Mouse (Mus musculus): Measurements from ENCODE around the gene Ppp1r16b. TPM values are rescaled to one million over a fixed set of nuclear protein-coding genes. Genes with fewer than 3 reads are reported as not detected.

Ppp1r16b gene
- polyA plus RNA-seq, 1 experiment from 2014 or later, result 8.7 TPM

- WGBS, result 50% methylated on average over 7 of the region's 7 CpGs
- H3K9ac ChIP-seq (replicated peaks), result no peak overlapping the region
- no peaks in the 10 kb centered on the region for H3K27me3 ChIP-seq
- no peaks in the 10 kb centered on the region for H3K4me1 ChIP-seq (replicated peaks)
- no peak overlapping the region for H3K4me2 ChIP-seq (replicated peaks)
- no peaks in the 10 kb centered on the region for H3K9me3 ChIP-seq
- H3K36me3 ChIP-seq, result no peaks in the 10 kb centered on the region
- H3K4me3 ChIP-seq (replicated peaks), result no peak overlapping the region
- H3K27ac ChIP-seq, result no peak overlapping the region
- peak; percentile 37; the same call in 1 of the 2 replicates for ATAC-seq
Measured at GRCm38 (mm10) chr2:158651159-158651908, 13.9 kb upstream of the Ppp1r16b start.

- peak; percentile 72; the same call in 1 of the 2 replicates for ATAC-seq
- Histone ChIP-seq H3K9me3 (no peaks in the 10 kb centered on the region), H3K4me1 (replicated peaks) (no peaks in the 10 kb centered on the region), H3K27me3 (no peaks in the 10 kb centered on the region), H3K4me2 (replicated peaks) (no peak overlapping the region), H3K27ac (no peak overlapping the region), H3K9ac (replicated peaks) (no peak overlapping the region), H3K36me3 (no peaks in the 10 kb centered on the region), H3K4me3 (replicated peaks) (no peak overlapping the region)
- 5% methylated on average over 4 of the region's 4 CpGs for WGBS
Measured at GRCm38 (mm10) chr2:158652985-158653384, 12.2 kb upstream of the Ppp1r16b start.

DNA sequence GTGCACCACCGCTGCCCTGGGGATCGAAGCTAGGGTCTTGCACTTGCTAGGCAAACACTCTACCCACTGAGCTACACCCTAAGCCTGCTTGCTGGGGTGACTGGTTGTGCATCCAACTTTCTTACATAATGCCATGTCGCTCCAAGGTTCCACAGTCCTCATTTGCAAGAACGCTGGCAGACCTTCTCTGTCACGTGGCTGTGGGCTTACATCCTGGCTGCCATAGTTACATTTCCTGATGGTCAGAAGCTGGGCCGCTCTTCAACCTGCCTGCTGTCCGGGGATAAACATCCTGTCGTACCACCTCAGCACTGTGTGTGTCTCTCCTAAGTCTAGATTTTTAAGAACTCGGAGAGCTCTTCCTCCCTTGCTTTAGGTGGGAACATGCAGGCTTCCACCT, 10.5 kb upstream of the Ppp1r16b start:
- H3K27ac ChIP-seq, result no peak overlapping the region
- H3K36me3 ChIP-seq, result no peaks in the 10 kb centered on the region
- H3K9ac ChIP-seq (replicated peaks), result no peak overlapping the region
- WGBS, result 88% methylated on average over 9 of the region's 9 CpGs
- no peaks in the 10 kb centered on the region for H3K4me1 ChIP-seq (replicated peaks)
- H3K4me3 ChIP-seq (replicated peaks), result no peak overlapping the region
- no peak for ATAC-seq
- no peaks in the 10 kb centered on the region for H3K9me3 ChIP-seq
- no peaks in the 10 kb centered on the region for H3K27me3 ChIP-seq
- H3K4me2 ChIP-seq (replicated peaks), result no peak overlapping the region

DNA sequence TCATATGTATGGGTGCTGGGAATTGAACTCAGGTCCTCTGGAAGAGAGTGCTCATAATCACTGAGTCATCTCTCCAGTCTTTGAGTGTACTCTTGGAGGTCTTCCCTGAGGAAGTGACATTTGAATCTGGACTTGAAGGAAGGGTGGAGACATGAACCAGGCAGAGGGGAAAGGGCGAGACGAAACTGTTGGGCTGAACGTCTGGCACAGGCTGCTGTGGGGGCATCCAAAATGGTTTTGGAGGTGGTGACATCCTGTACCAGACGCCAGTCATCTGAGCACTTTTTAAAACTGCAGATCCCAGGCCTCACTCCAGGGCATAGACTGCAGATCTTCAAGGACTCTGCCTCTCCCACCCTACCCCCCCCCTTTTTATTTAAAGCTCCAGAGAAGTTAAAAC, 9.4 kb upstream of the Ppp1r16b start:
- no peak overlapping the region for H3K4me3 ChIP-seq (replicated peaks)
- H3K9ac ChIP-seq (replicated peaks), result no peak overlapping the region
- no peaks in the 10 kb centered on the region for H3K36me3 ChIP-seq
- H3K9me3 ChIP-seq, result no peaks in the 10 kb centered on the region
- H3K4me1 ChIP-seq (replicated peaks), result no peaks in the 10 kb centered on the region
- no peaks in the 10 kb centered on the region for H3K27me3 ChIP-seq
- WGBS, result 87% methylated on average over 4 of the region's 4 CpGs
- no peak for ATAC-seq
- H3K27ac ChIP-seq, result no peak overlapping the region
- H3K4me2 ChIP-seq (replicated peaks), result no peak overlapping the region

DNA sequence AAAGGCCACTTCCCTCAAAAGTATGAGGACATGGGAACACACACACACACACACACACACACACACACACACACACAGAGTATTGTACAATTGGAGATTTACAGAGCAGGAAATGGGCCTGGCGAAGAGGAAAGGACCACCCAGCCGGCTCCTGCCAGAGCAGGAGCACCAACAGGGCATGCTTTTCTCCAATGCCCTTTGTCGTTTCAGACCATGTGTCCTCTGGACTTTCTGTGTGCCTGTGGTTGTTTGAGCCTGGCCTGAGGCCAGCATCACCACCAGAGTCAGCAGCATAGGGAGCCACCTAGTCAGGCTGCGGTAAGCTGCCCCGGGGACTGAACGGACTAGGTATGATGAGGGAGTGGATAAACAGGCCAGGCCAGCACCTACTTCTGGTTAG, 6.4 kb upstream of the Ppp1r16b start:
- Histone ChIP-seq H3K4me3 (replicated peaks) (no peak overlapping the region), H3K27me3 (no peaks in the 10 kb centered on the region), H3K36me3 (no peaks in the 10 kb centered on the region), H3K9me3 (no peaks in the 10 kb centered on the region), H3K9ac (replicated peaks) (no peak overlapping the region), H3K27ac (no peak overlapping the region), H3K4me2 (replicated peaks) (no peak overlapping the region), H3K4me1 (replicated peaks) (no peaks in the 10 kb centered on the region)
- 66% methylated on average over 6 of the region's 6 CpGs for WGBS
- ATAC-seq, result no peak

DNA sequence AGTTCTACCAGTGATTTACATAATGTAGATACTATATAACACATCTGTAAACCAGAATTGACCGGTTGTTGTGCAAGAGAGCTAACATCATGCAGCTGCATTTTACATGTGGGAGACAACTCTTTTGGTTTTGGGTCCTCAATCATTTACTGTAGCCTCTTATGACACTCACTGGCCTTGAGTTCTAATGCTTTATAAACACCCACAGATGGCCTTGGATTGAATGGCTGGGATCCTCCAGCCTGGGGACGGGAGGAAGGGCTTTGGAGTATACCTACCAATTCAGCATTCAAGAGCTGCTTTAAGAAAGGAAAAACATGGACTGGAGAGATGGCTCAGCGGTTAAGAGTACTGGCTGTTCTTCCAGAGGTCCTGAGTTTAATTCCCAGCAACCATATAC, 5.9 kb upstream of the Ppp1r16b start:
- H3K4me2 ChIP-seq (replicated peaks), result no peak overlapping the region
- no peak overlapping the region for H3K4me3 ChIP-seq (replicated peaks)
- no peaks in the 10 kb centered on the region for H3K4me1 ChIP-seq (replicated peaks)
- H3K9ac ChIP-seq (replicated peaks), result no peak overlapping the region
- no peaks in the 10 kb centered on the region for H3K27me3 ChIP-seq
- ATAC-seq, result no peak
- H3K36me3 ChIP-seq, result no peaks in the 10 kb centered on the region
- H3K27ac ChIP-seq, result no peak overlapping the region
- WGBS, result 80% methylated on average over 3 of the region's 3 CpGs
- H3K9me3 ChIP-seq, result no peaks in the 10 kb centered on the region

DNA sequence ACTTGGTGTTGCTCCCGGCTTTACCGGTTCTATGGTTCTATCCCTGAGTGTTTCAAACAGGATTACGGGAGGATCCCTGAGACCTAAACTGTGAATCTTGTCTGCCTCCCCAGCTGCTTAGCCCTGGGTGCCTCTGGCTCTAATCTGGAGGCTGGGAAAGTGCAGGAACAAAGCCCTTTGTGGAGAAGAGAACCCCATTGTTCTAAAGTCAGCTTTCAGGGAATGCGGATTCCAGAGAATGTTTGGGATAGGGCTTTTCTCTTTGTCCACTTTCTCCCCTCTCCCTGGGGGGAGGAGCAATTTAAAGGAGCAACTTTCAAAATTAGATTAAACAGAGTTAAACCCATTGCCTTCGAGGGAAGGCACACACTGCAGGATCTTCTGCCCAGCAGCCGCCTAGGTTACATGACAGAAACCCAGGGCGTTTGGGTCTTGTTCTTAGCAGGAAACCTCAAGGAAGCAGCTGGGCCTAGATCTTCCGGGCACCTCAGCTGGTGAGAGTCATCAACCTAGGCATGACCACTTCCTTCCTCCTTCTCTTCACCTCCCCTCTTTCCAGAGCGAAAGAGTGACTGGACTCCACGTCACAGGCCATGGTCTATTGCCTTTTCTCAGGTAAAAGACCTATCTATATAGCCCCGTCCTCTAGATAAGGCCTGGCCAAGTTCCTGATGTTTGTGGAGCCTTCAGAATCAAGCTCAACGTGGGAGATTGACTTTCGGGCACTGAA, 1.0 kb downstream of the Ppp1r16b start:
- Histone ChIP-seq H3K9ac (replicated peaks) (no peak overlapping the region), H3K4me3 (replicated peaks) (no peak overlapping the region), H3K27me3 (peaks cover 26% of the 10 kb centered on the region)

GRCm38 (mm10) chr2:158667022-158667670, 1.9 kb downstream of the Ppp1r16b start:
- Histone ChIP-seq H3K27ac (peak overlapping the region; percentile 61), H3K9ac (replicated peaks) (peak overlapping the region; percentile 78), H3K9me3 (no peaks in the 10 kb centered on the region), H3K4me3 (replicated peaks) (peak overlapping the region; percentile 63), H3K4me2 (replicated peaks) (peak overlapping the region; percentile 99), H3K27me3 (peaks cover 26% of the 10 kb centered on the region), H3K4me1 (replicated peaks) (peaks cover 47% of the 10 kb centered on the region), H3K36me3 (no peaks in the 10 kb centered on the region)
- peak; percentile 84 for ATAC-seq
- WGBS, result 1% methylated on average over 42 of the region's 47 CpGs

More for the DNA sequence above, 1.0 kb downstream of the Ppp1r16b start:
- Histone ChIP-seq H3K4me1 (replicated peaks) (peaks cover 45% of the 10 kb centered on the region), H3K4me2 (replicated peaks) (peak overlapping the region; percentile 99), H3K36me3 (no peaks in the 10 kb centered on the region), H3K9me3 (no peaks in the 10 kb centered on the region), H3K27ac (peak overlapping the region; percentile 20; the same call in 1 of the 2 replicates)
- no peak for ATAC-seq
- 29% methylated on average over 13 of the region's 13 CpGs for WGBS

DNA sequence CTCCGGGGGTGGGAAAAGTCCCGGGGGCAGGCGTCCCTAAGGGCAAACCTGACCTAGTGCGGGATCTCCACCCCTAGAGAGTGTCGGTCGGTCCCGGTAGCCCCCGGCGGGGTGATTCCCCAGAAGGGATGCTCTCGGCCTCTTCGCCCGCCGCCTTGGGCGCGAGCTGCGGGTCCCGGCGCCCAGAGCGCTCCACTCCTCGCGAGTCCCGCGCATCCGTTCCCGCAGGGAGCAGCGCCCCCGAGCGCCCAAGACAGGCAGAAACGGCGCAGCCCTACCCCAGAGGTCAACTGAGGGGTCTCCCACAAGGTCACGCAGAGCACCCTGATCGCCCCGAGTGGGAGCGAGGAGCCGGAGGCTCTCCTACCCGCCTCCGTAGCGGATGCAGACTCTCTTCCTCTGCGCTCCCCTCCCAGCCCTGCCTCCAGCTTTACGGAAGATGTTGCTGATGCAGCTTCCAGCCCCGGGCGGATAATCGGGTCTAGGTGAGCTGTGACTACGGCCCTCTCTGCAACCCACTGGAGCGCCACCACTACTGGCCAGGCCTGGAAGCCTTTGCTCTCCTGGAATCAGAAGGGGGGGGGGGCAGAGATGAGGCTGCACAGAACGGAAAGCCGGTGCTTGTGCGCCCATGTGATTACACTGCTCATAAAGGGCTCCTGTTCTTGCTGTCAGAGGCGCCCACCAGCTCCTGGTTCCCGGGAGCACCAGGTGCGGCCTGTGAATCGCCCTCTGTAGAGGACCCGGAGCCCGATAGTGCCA, 2.7 kb downstream of the Ppp1r16b start:
- H3K4me1 ChIP-seq (replicated peaks), result peaks cover 54% of the 10 kb centered on the region
- under 1% methylated on average over 54 of the region's 54 CpGs for whole genome bisulfite sequencing

GRCm38 (mm10) chr2:158668433-158669010, 3.3 kb downstream of the Ppp1r16b start:
- no peaks in the 10 kb centered on the region for H3K9me3 ChIP-seq
- WGBS, result 10% methylated on average over 23 of the region's 23 CpGs
- peak overlapping the region; percentile 99 for H3K4me2 ChIP-seq (replicated peaks)
- peak; percentile 13; the same call in 1 of the 2 replicates for ATAC-seq
- H3K27me3 ChIP-seq, result peaks cover 26% of the 10 kb centered on the region
- peak overlapping the region; percentile 63 for H3K4me3 ChIP-seq (replicated peaks)
- peaks cover 61% of the 10 kb centered on the region for H3K4me1 ChIP-seq (replicated peaks)
- peak overlapping the region; percentile 78 for H3K9ac ChIP-seq (replicated peaks)
- H3K36me3 ChIP-seq, result no peaks in the 10 kb centered on the region
- H3K27ac ChIP-seq, result peak overlapping the region; percentile 61

More for the DNA sequence above, 2.7 kb downstream of the Ppp1r16b start:
- Histone ChIP-seq H3K36me3 (no peaks in the 10 kb centered on the region), H3K9ac (replicated peaks) (peak overlapping the region; percentile 78), H3K4me2 (replicated peaks) (peak overlapping the region; percentile 99), H3K27me3 (peaks cover 26% of the 10 kb centered on the region), H3K27ac (peak overlapping the region; percentile 61), H3K4me3 (replicated peaks) (peak overlapping the region; percentile 63), H3K9me3 (no peaks in the 10 kb centered on the region)
- peak; percentile 49 for ATAC-seq

All from midbrain, embryonic 13.5 days (tissue).